Mouse (Mus musculus): Measurements from ENCODE around the gene Ap2m1. TPM values are rescaled to one million over a fixed set of nuclear protein-coding genes. Genes with fewer than 3 reads are reported as not detected.

Ap2m1 gene
- total RNA-seq, 1 experiment from 2014 or later: 155 TPM

- peak; percentile 25 to 50; a peak in 2 of 4 replicates for ATAC-seq (replicated peaks in 1 of 2; ENCODE audit: insufficient read depth in 1 of 2, low FRiP score in 2 of 2, low TSS enrichment in 1 of 2, low read depth in 1 of 2, poor library complexity in 2 of 2, severe bottlenecking in 2 of 2)
These were observed 18.1 kb upstream of the Ap2m1 start for GRCm38 (mm10) chr16:20517216-20517615.

- ATAC-seq (replicated peaks in 1 of 2; ENCODE audit: insufficient read depth in 1 of 2, low FRiP score in 2 of 2, low TSS enrichment in 1 of 2, low read depth in 1 of 2, poor library complexity in 2 of 2, severe bottlenecking in 2 of 2): peak; percentile 6; a peak in 1 of 4 replicates
These were observed 17.4 kb upstream of the Ap2m1 start for GRCm38 (mm10) chr16:20517701-20518374.

GRCm38 (mm10) chr16:20523886-20524285 lies 11.4 kb upstream of the Ap2m1 start:
- ATAC-seq (replicated peaks in 1 of 2; ENCODE audit: insufficient read depth in 1 of 2, low FRiP score in 2 of 2, low TSS enrichment in 1 of 2, low read depth in 1 of 2, poor library complexity in 2 of 2, severe bottlenecking in 2 of 2): no peak

- ATAC-seq (replicated peaks in 1 of 2; ENCODE audit: insufficient read depth in 1 of 2, low FRiP score in 2 of 2, low TSS enrichment in 1 of 2, low read depth in 1 of 2, poor library complexity in 2 of 2, severe bottlenecking in 2 of 2): no peak
These were observed 6.5 kb upstream of the Ap2m1 start for GRCm38 (mm10) chr16:20528779-20529178.

GRCm38 (mm10) chr16:20529375-20529774 lies 5.9 kb upstream of the Ap2m1 start:
- ATAC-seq (replicated peaks in 1 of 2; ENCODE audit: insufficient read depth in 1 of 2, low FRiP score in 2 of 2, low TSS enrichment in 1 of 2, low read depth in 1 of 2, poor library complexity in 2 of 2, severe bottlenecking in 2 of 2): no peak

GRCm38 (mm10) chr16:20530941-20531340 lies 4.3 kb upstream of the Ap2m1 start:
- ATAC-seq (replicated peaks in 1 of 2; ENCODE audit: insufficient read depth in 1 of 2, low FRiP score in 2 of 2, low TSS enrichment in 1 of 2, low read depth in 1 of 2, poor library complexity in 2 of 2, severe bottlenecking in 2 of 2): no peak

GRCm38 (mm10) chr16:20534617-20535295 lies 522 bp upstream of the Ap2m1 start:
- no peak for ATAC-seq (replicated peaks in 1 of 2; ENCODE audit: insufficient read depth in 1 of 2, low FRiP score in 2 of 2, low TSS enrichment in 1 of 2, low read depth in 1 of 2, poor library complexity in 2 of 2, severe bottlenecking in 2 of 2)

GRCm38 (mm10) chr16:20536081-20536665 lies 895 bp downstream of the Ap2m1 start:
- ATAC-seq (replicated peaks in 1 of 2; ENCODE audit: insufficient read depth in 1 of 2, low FRiP score in 2 of 2, low TSS enrichment in 1 of 2, low read depth in 1 of 2, poor library complexity in 2 of 2, severe bottlenecking in 2 of 2): no peak

- no peak for ATAC-seq (replicated peaks in 1 of 2; ENCODE audit: insufficient read depth in 1 of 2, low FRiP score in 2 of 2, low TSS enrichment in 1 of 2, low read depth in 1 of 2, poor library complexity in 2 of 2, severe bottlenecking in 2 of 2)
These were observed 1.8 kb downstream of the Ap2m1 start for GRCm38 (mm10) chr16:20537071-20537471.

GRCm38 (mm10) chr16:20537601-20538320 lies 2.5 kb downstream of the Ap2m1 start:
- no peak for ATAC-seq (replicated peaks in 1 of 2; ENCODE audit: insufficient read depth in 1 of 2, low FRiP score in 2 of 2, low TSS enrichment in 1 of 2, low read depth in 1 of 2, poor library complexity in 2 of 2, severe bottlenecking in 2 of 2)

GRCm38 (mm10) chr16:20539649-20540048 lies 4.4 kb downstream of the Ap2m1 start:
- no peak for ATAC-seq (replicated peaks in 1 of 2; ENCODE audit: insufficient read depth in 1 of 2, low FRiP score in 2 of 2, low TSS enrichment in 1 of 2, low read depth in 1 of 2, poor library complexity in 2 of 2, severe bottlenecking in 2 of 2)

- no peak for ATAC-seq (replicated peaks in 1 of 2; ENCODE audit: insufficient read depth in 1 of 2, low FRiP score in 2 of 2, low TSS enrichment in 1 of 2, low read depth in 1 of 2, poor library complexity in 2 of 2, severe bottlenecking in 2 of 2)
These were observed 5.2 kb downstream of the Ap2m1 start for GRCm38 (mm10) chr16:20540438-20540837.

- no peak for ATAC-seq (replicated peaks in 1 of 2; ENCODE audit: insufficient read depth in 1 of 2, low FRiP score in 2 of 2, low TSS enrichment in 1 of 2, low read depth in 1 of 2, poor library complexity in 2 of 2, severe bottlenecking in 2 of 2)
These were observed 10.4 kb downstream of the Ap2m1 start for GRCm38 (mm10) chr16:20545696-20546095.

- no peak for ATAC-seq (replicated peaks in 1 of 2; ENCODE audit: insufficient read depth in 1 of 2, low FRiP score in 2 of 2, low TSS enrichment in 1 of 2, low read depth in 1 of 2, poor library complexity in 2 of 2, severe bottlenecking in 2 of 2)
These were observed 12.1 kb downstream of the Ap2m1 start for GRCm38 (mm10) chr16:20547423-20547822.

- peak; percentile 98 to 99 for ATAC-seq (replicated peaks in 1 of 2; ENCODE audit: insufficient read depth in 1 of 2, low FRiP score in 2 of 2, low TSS enrichment in 1 of 2, low read depth in 1 of 2, poor library complexity in 2 of 2, severe bottlenecking in 2 of 2)
These were observed 13.0 kb downstream of the Ap2m1 start, which contains the start of gene Abcf3 for GRCm38 (mm10) chr16:20548096-20548948. Gene Abcf3, plus strand, starts transcription at chr16:20548577.

- no peak for ATAC-seq (replicated peaks in 1 of 2; ENCODE audit: insufficient read depth in 1 of 2, low FRiP score in 2 of 2, low TSS enrichment in 1 of 2, low read depth in 1 of 2, poor library complexity in 2 of 2, severe bottlenecking in 2 of 2)
These were observed 13.9 kb downstream of the Ap2m1 start for GRCm38 (mm10) chr16:20549161-20549560.

- ATAC-seq (replicated peaks in 1 of 2; ENCODE audit: insufficient read depth in 1 of 2, low FRiP score in 2 of 2, low TSS enrichment in 1 of 2, low read depth in 1 of 2, poor library complexity in 2 of 2, severe bottlenecking in 2 of 2): no peak
These were observed 16.4 kb downstream of the Ap2m1 start for GRCm38 (mm10) chr16:20551691-20552090.
